Mouse (Mus musculus): Measurements from ENCODE around the gene AU022252. TPM values are rescaled to one million over a fixed set of nuclear protein-coding genes. Genes with fewer than 3 reads are reported as not detected.

AU022252 gene
- polyA plus RNA-seq, 1 experiment from 2014 or later: 15.6 TPM

- H3K36me3 ChIP-seq (ENCODE audit: control insufficient read depth, insufficient read depth, low read length): no peaks in the 10 kb centered on the region
- DNase-seq (ENCODE audit: low spot score) (no peak), ATAC-seq (ENCODE audit: low FRiP score, low TSS enrichment) (no peak)
- TF ChIP-seq CTCF (IDR thresholded peaks at IDR 0.05; ENCODE audit: low read depth) (no peak), EP300 (optimal IDR thresholded peaks at IDR 0.05) (no peak)
- H3K27me3 ChIP-seq (ENCODE audit: control insufficient read depth, insufficient read depth, low read length): no peaks in the 10 kb centered on the region
- H3K9ac ChIP-seq (ENCODE audit: low read length): no peak overlapping the region
- 71% methylated on average over 18 of the region's 18 CpGs for WGBS
- peaks cover 2% of the 10 kb centered on the region; the same call in 1 of the 2 replicates for H3K4me1 ChIP-seq (replicated peaks; ENCODE audit: control insufficient read depth, insufficient read depth)
- no peak overlapping the region for H3K4me2 ChIP-seq (replicated peaks; ENCODE audit: low read depth)
- no peak overlapping the region for H3K4me3 ChIP-seq (ENCODE audit: low read depth, low read length)
- no peak overlapping the region for H3K27ac ChIP-seq (replicated peaks)
- H3K9me3 ChIP-seq (ENCODE audit: control insufficient read depth, low read length): no peaks in the 10 kb centered on the region
Observed at GRCm38 (mm10) chr4:119178331-119178730, 54.2 kb downstream of the AU022252 start.

- H3K4me1 ChIP-seq (replicated peaks; ENCODE audit: control insufficient read depth, insufficient read depth): peaks cover 6% of the 10 kb centered on the region; the same call in 1 of the 2 replicates
- H3K4me2 ChIP-seq (replicated peaks; ENCODE audit: low read depth): no peak overlapping the region
- ATAC-seq (ENCODE audit: low FRiP score, low TSS enrichment) (no peak), DNase-seq (ENCODE audit: low spot score) (no peak)
- WGBS: 68% methylated on average over 5 of the region's 5 CpGs
- H3K9me3 ChIP-seq (ENCODE audit: control insufficient read depth, low read length): no peaks in the 10 kb centered on the region
- TF ChIP-seq CTCF (IDR thresholded peaks at IDR 0.05; ENCODE audit: low read depth) (no peak), EP300 (optimal IDR thresholded peaks at IDR 0.05) (no peak)
- no peak overlapping the region for H3K9ac ChIP-seq (ENCODE audit: low read length)
- H3K4me3 ChIP-seq (ENCODE audit: low read depth, low read length): no peak overlapping the region
- no peaks in the 10 kb centered on the region for H3K36me3 ChIP-seq (ENCODE audit: control insufficient read depth, insufficient read depth, low read length)
- no peaks in the 10 kb centered on the region for H3K27me3 ChIP-seq (ENCODE audit: control insufficient read depth, insufficient read depth, low read length)
- H3K27ac ChIP-seq (replicated peaks): no peak overlapping the region
Observed at GRCm38 (mm10) chr4:119177702-119178101, 54.8 kb downstream of the AU022252 start.

GRCm38 (mm10) chr4:119173851-119174453, 58.6 kb downstream of the AU022252 start, which contains the start of gene Zfp691:
TSS of gene Zfp691 (minus strand) at chr4:119174195.
- DNase-seq (ENCODE audit: low spot score) (peak; percentile 93), ATAC-seq (ENCODE audit: low FRiP score, low TSS enrichment) (peak; percentile 100)
- no peaks in the 10 kb centered on the region for H3K9me3 ChIP-seq (ENCODE audit: control insufficient read depth, low read length)
- H3K4me1 ChIP-seq (replicated peaks; ENCODE audit: control insufficient read depth, insufficient read depth): peaks cover 6% of the 10 kb centered on the region; the same call in 1 of the 2 replicates
- peak within 1 kb of the TSS; percentile 76 for H3K4me3 ChIP-seq (ENCODE audit: low read depth, low read length)
- peak within 1 kb of the TSS; percentile 83 for H3K9ac ChIP-seq (ENCODE audit: low read length)
- H3K27me3 ChIP-seq (ENCODE audit: control insufficient read depth, insufficient read depth, low read length): no peaks in the 10 kb centered on the region
- no peak within 1 kb of the TSS; the same call in 1 of the 2 replicates for H3K27ac ChIP-seq (replicated peaks)
- peaks cover 9% of the 10 kb centered on the region for H3K36me3 ChIP-seq (ENCODE audit: control insufficient read depth, insufficient read depth, low read length)
- no peak for TF ChIP-seq CTCF (IDR thresholded peaks at IDR 0.05; ENCODE audit: low read depth)
- TF ChIP-seq EP300 (optimal IDR thresholded peaks at IDR 0.05): no peak
- H3K4me2 ChIP-seq (replicated peaks; ENCODE audit: low read depth): peak within 1 kb of the TSS; percentile 83
- WGBS: under 1% methylated on average over 40 of the region's 40 CpGs

- Histone ChIP-seq H3K9ac (ENCODE audit: low read length) (peak overlapping the region; percentile 83), H3K36me3 (ENCODE audit: control insufficient read depth, insufficient read depth, low read length) (peaks cover 9% of the 10 kb centered on the region), H3K4me3 (ENCODE audit: low read depth, low read length) (peak overlapping the region; percentile 76), H3K4me2 (replicated peaks; ENCODE audit: low read depth) (peak overlapping the region; percentile 83), H3K27me3 (ENCODE audit: control insufficient read depth, insufficient read depth, low read length) (no peaks in the 10 kb centered on the region), H3K9me3 (ENCODE audit: control insufficient read depth, low read length) (no peaks in the 10 kb centered on the region), H3K27ac (replicated peaks) (no peak overlapping the region), H3K4me1 (replicated peaks; ENCODE audit: control insufficient read depth, insufficient read depth) (peaks cover 6% of the 10 kb centered on the region; the same call in 1 of the 2 replicates)
- ATAC-seq (ENCODE audit: low FRiP score, low TSS enrichment): no peak
- DNase-seq (ENCODE audit: low spot score): no peak
- TF ChIP-seq EP300 (optimal IDR thresholded peaks at IDR 0.05) (no peak), CTCF (IDR thresholded peaks at IDR 0.05; ENCODE audit: low read depth) (no peak)
- 33% methylated on average over 18 of the region's 18 CpGs for WGBS
Observed at GRCm38 (mm10) chr4:119172919-119173650, 59.4 kb downstream of the AU022252 start.

GRCm38 (mm10) chr4:119167663-119168062, 64.8 kb downstream of the AU022252 start:
- TF ChIP-seq EP300 (optimal IDR thresholded peaks at IDR 0.05) (no peak), CTCF (IDR thresholded peaks at IDR 0.05; ENCODE audit: low read depth) (peak; percentile 95)
- no peak overlapping the region for H3K4me3 ChIP-seq (ENCODE audit: low read depth, low read length)
- no peak overlapping the region for H3K4me2 ChIP-seq (replicated peaks; ENCODE audit: low read depth)
- peaks cover 9% of the 10 kb centered on the region for H3K36me3 ChIP-seq (ENCODE audit: control insufficient read depth, insufficient read depth, low read length)
- 5% methylated on average over 4 of the region's 4 CpGs for WGBS
- H3K27ac ChIP-seq (replicated peaks): no peak overlapping the region
- no peaks in the 10 kb centered on the region for H3K27me3 ChIP-seq (ENCODE audit: control insufficient read depth, insufficient read depth, low read length)
- H3K9ac ChIP-seq (ENCODE audit: low read length): no peak overlapping the region
- H3K4me1 ChIP-seq (replicated peaks; ENCODE audit: control insufficient read depth, insufficient read depth): no peaks in the 10 kb centered on the region
- peak; percentile 83 for DNase-seq (ENCODE audit: low spot score)
- H3K9me3 ChIP-seq (ENCODE audit: control insufficient read depth, low read length): no peaks in the 10 kb centered on the region
- 0 out of 2 replicates have a peak, but pooled peaks have one; percentile 61 for ATAC-seq (ENCODE audit: low FRiP score, low TSS enrichment)

GRCm38 (mm10) chr4:119167068-119167467, 65.4 kb downstream of the AU022252 start:
- TF ChIP-seq CTCF (IDR thresholded peaks at IDR 0.05; ENCODE audit: low read depth) (peak; percentile 39), EP300 (optimal IDR thresholded peaks at IDR 0.05) (no peak)
- ATAC-seq (ENCODE audit: low FRiP score, low TSS enrichment) (no peak), DNase-seq (ENCODE audit: low spot score) (no peak)
- H3K4me3 ChIP-seq (ENCODE audit: low read depth, low read length): no peak overlapping the region
- H3K4me2 ChIP-seq (replicated peaks; ENCODE audit: low read depth): no peak overlapping the region
- H3K36me3 ChIP-seq (ENCODE audit: control insufficient read depth, insufficient read depth, low read length): peaks cover 9% of the 10 kb centered on the region
- H3K9me3 ChIP-seq (ENCODE audit: control insufficient read depth, low read length): no peaks in the 10 kb centered on the region
- H3K4me1 ChIP-seq (replicated peaks; ENCODE audit: control insufficient read depth, insufficient read depth): no peaks in the 10 kb centered on the region
- H3K27ac ChIP-seq (replicated peaks): no peak overlapping the region
- WGBS: 71% methylated on average over 4 of the region's 4 CpGs
- H3K9ac ChIP-seq (ENCODE audit: low read length): no peak overlapping the region
- H3K27me3 ChIP-seq (ENCODE audit: control insufficient read depth, insufficient read depth, low read length): no peaks in the 10 kb centered on the region
